8 mouse cellular contexts compared by ENCODE assay signal in the genomic region with DNA sequence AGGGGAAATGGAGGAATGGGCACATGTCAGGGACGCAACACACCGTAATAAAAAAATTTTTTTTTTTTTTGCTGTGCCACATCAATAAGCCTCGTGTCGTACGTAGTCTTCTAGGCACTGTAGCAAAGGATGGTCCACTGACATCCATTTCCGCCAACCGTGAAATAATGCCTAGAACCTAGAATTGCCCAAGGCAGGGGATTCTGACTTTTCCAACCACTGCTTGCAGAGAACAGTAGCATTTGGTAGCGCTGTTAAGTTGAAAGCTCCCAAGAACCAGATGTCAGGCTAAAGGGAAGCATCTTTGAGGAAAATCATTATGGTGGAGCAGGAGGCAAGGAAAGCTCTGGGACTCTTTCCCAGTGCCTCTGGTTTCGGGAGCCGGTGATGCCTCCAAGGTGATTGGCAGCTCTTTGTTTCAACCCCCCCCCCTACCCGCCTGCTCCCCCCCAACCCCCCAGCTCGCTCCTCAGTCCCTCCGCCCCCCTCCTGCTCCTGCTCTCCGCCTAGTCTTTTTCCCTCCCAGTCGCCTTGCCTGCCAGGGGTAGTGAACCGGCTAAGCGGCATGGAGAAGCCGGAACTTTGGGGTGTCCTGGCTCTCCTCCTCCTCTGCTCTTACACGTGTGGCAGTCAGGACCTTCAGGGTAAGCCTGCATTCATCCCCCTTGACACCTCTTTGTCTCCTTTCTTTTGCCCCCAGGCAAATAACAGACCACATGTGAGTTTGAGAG. TPM values are rescaled to one million over a fixed set of nuclear protein-coding genes. Genes with fewer than 3 reads are reported as not detected.
DNase-seq lines count a peak whose midpoint lies in the region; ATAC-seq and TF ChIP-seq lines count a peak whose summit lies in the region.

A gene (plus strand): TSS at position 500 of the 731 bp plus-strand sequence.

- H3K36me3 ChIP-seq in lung, embryonic 14.5 days (ENCODE audit: insufficient read depth), result peaks cover 19% of the 10 kb centered on the region
- H3K36me3 ChIP-seq in heart, embryonic 13.5 days, result peaks cover 22% of the 10 kb centered on the region
- H3K36me3 ChIP-seq in midbrain, embryonic 16.5 days (ENCODE audit: control insufficient read depth, insufficient read depth, low read length), result 0 out of 2 replicates have a peak, but pooled peaks cover 3% of the 10 kb centered on the region

- H3K27ac ChIP-seq in lung, embryonic 14.5 days (ENCODE audit: low read depth), result peak within 1 kb of the TSS; percentile 98
- peak within 1 kb of the TSS; percentile 75 for H3K27ac ChIP-seq in brown adipose tissue, adult 24 weeks (replicated peaks; ENCODE audit: low read depth, low read length)
- peak within 1 kb of the TSS; percentile 96 for H3K27ac ChIP-seq in heart, embryonic 13.5 days (replicated peaks)
- H3K27ac ChIP-seq in midbrain, embryonic 16.5 days (ENCODE audit: low read length), result peak within 1 kb of the TSS; percentile 98

- ATAC-seq in lung, embryonic 14.5 days (ENCODE audit: insufficient read depth), result no peak
- ATAC-seq in heart, embryonic 13.5 days (ENCODE audit: extremely low read depth, insufficient number of reproducible peaks, low FRiP score, low TSS enrichment), result no peak
- no peak for ATAC-seq in midbrain, embryonic 16.5 days

- peak within 1 kb of the TSS; percentile 72 for H3K9ac ChIP-seq in lung, embryonic 14.5 days
- peak within 1 kb of the TSS; percentile 86 for H3K9ac ChIP-seq in heart, embryonic 13.5 days
- H3K9ac ChIP-seq in midbrain, embryonic 16.5 days (ENCODE audit: low read depth, low read length), result peak within 1 kb of the TSS; percentile 90

- DNase-seq in lung, embryonic 14.5 days, result peak; percentile 36
- DNase-seq in lung, postnatal 36 days, result no peak
- peak in 1 of 2 experiments; percentile 8 for DNase-seq in left cerebral cortex, adult 8-10 months (ENCODE audit: low spot score in 2 of 2)
- no peak for DNase-seq in thymus, postnatal 10 days (ENCODE audit: low spot score in 2 of 2)
- no peak for DNase-seq in ovary, adult 18-20 months (ENCODE audit: low spot score)

- H3K27me3 ChIP-seq in lung, embryonic 14.5 days (ENCODE audit: insufficient read depth, low read length), result no peaks in the 10 kb centered on the region
- H3K27me3 ChIP-seq in heart, embryonic 13.5 days (replicated peaks), result no peaks in the 10 kb centered on the region
- no peaks in the 10 kb centered on the region for H3K27me3 ChIP-seq in midbrain, embryonic 16.5 days (ENCODE audit: control insufficient read depth, insufficient read depth, low read depth, low read length)

- WGBS in lung, embryonic 14.5 days, result 1% methylated on average over 19 of the region's 19 CpGs
- WGBS in heart, embryonic 13.5 days, result 2% methylated on average over 18 of the region's 19 CpGs
- 1% methylated on average over 16 of the region's 19 CpGs for WGBS in midbrain, embryonic 16.5 days

- H3K4me1 ChIP-seq in lung, embryonic 14.5 days (ENCODE audit: insufficient read depth), result peaks cover 20% of the 10 kb centered on the region
- no peaks in the 10 kb centered on the region for H3K4me1 ChIP-seq in brown adipose tissue, adult 24 weeks (ENCODE audit: control insufficient read depth, insufficient read depth, insufficient read length, low read length)
- peaks cover 47% of the 10 kb centered on the region for H3K4me1 ChIP-seq in heart, embryonic 13.5 days
- peaks cover 21% of the 10 kb centered on the region for H3K4me1 ChIP-seq in midbrain, embryonic 16.5 days (ENCODE audit: control insufficient read depth, insufficient read depth, low read length)

- TF ChIP-seq CTCF in lung, embryonic 14.5 days (IDR thresholded peaks at IDR 0.05; ENCODE audit: low read depth), result no peak

- H3K9me3 ChIP-seq in lung, embryonic 14.5 days (ENCODE audit: low read depth, low read length), result no peaks in the 10 kb centered on the region
- H3K9me3 ChIP-seq in heart, embryonic 13.5 days, result no peaks in the 10 kb centered on the region
- no peaks in the 10 kb centered on the region for H3K9me3 ChIP-seq in midbrain, embryonic 16.5 days (replicated peaks; ENCODE audit: control insufficient read depth, low read length, poor library complexity, severe bottlenecking)

- peak within 1 kb of the TSS; percentile 90 for H3K4me2 ChIP-seq in lung, embryonic 14.5 days
- peak within 1 kb of the TSS; percentile 94 for H3K4me2 ChIP-seq in heart, embryonic 13.5 days
- H3K4me2 ChIP-seq in midbrain, embryonic 16.5 days (ENCODE audit: low read length), result peak within 1 kb of the TSS; percentile 69

- peak within 1 kb of the TSS; percentile 77 for H3K4me3 ChIP-seq in lung, embryonic 14.5 days (ENCODE audit: low read depth, low read length)
- H3K4me3 ChIP-seq in brown adipose tissue, adult 24 weeks (ENCODE audit: insufficient read depth, low read depth, low read length), result peak within 1 kb of the TSS; percentile 84
- H3K4me3 ChIP-seq in heart, embryonic 13.5 days, result peak within 1 kb of the TSS; percentile 95
- H3K4me3 ChIP-seq in midbrain, embryonic 16.5 days (ENCODE audit: low read depth, low read length), result peak within 1 kb of the TSS; percentile 58

RNA-seq across cellular contexts. Expression of the gene that starts here (rescaled TPM):
- 33.6 and 39.9 TPM in 2 replicates for polyA plus RNA-seq in lung, embryonic 14.5 days (2014; fragmentation: Nextera tagmentation; extraction: Ambion mirVana)
- polyA plus RNA-seq in brown adipose tissue, adult 24 weeks (2012; ENCODE audit: insufficient read depth, insufficient read length, missing spikeins), result 5.6 and 8.9 TPM in 2 replicates
- 15.6 and 16.2 TPM in 2 replicates for polyA plus RNA-seq in heart, embryonic 13.5 days (2015; fragmentation: Nextera tagmentation; extraction: Ambion mirVana)
- 10 to 100 TPM; 14.2 to 24.3 (median 22.2) TPM for total RNA-seq in left cerebral cortex, adult 8-10 months (2022)
- polyA plus RNA-seq in midbrain, embryonic 16.5 days (2015; fragmentation: Nextera tagmentation; extraction: Ambion mirVana), result 52.2 and 53.6 TPM in 2 replicates
